Mouse (Mus musculus): ENCODE measurements around the gene Acot1. TPM values are rescaled to one million over a fixed set of nuclear protein-coding genes. Genes with fewer than 3 reads are reported as not detected.
"Not testable (repeated sequence)": the region's sequence is repeated elsewhere in the genome, so short reads cannot be mapped to it uniquely, and the experiment has no call there.

The Acot1 gene
- total and polyA plus RNA-seq, 2 experiments = 24.5 to 26.1 TPM

- 43% methylated on average over 3 of the region's 3 CpGs for WGBS
- H3K4me3 ChIP-seq (ENCODE audit: insufficient read depth, low read depth, low read length) = peak overlapping the region; percentile 62
- H3K36me3 ChIP-seq (ENCODE audit: control insufficient read depth, insufficient read depth, low read length) = peaks cover 8% of the 10 kb centered on the region; the same call in 1 of the 2 replicates
- peak; percentile 93 for DNase-seq (ENCODE audit: extremely low read depth, low read depth, low spot score)
- peaks cover 21% of the 10 kb centered on the region for H3K4me1 ChIP-seq (ENCODE audit: control insufficient read depth, insufficient read depth, low read length)
- no peak for TF ChIP-seq POLR2A (IDR thresholded peaks at IDR 0.05; ENCODE audit: extremely low read depth, insufficient read depth, low read length)
- no peak for TF ChIP-seq CTCF (IDR thresholded peaks at IDR 0.05; ENCODE audit: low read depth, low read length)
- H3K27ac ChIP-seq (replicated peaks; ENCODE audit: insufficient read depth, low read depth, low read length) = peak overlapping the region; percentile 50
- H3K9ac ChIP-seq (ENCODE audit: low read depth, low read length) = peak overlapping the region; percentile 65
- no peaks in the 10 kb centered on the region for H3K27me3 ChIP-seq (ENCODE audit: control insufficient read depth, insufficient read depth, low read length)
- H3K79me2 ChIP-seq (ENCODE audit: control insufficient read depth, insufficient read depth, low read length) = peaks cover 5% of the 10 kb centered on the region; the same call in 1 of the 2 replicates
Measured at GRCm38 (mm10) chr12:84010201-84010600, 911 bp downstream of the Acot1 start.

- Histone ChIP-seq H3K4me1 (ENCODE audit: control insufficient read depth, insufficient read depth, low read length) (peaks cover 21% of the 10 kb centered on the region), H3K4me3 (ENCODE audit: insufficient read depth, low read depth, low read length) (no peak overlapping the region), H3K27me3 (ENCODE audit: control insufficient read depth, insufficient read depth, low read length) (no peaks in the 10 kb centered on the region), H3K9ac (ENCODE audit: low read depth, low read length) (no peak overlapping the region), H3K36me3 (ENCODE audit: control insufficient read depth, insufficient read depth, low read length) (peaks cover 9% of the 10 kb centered on the region; the same call in 1 of the 2 replicates), H3K27ac (replicated peaks; ENCODE audit: insufficient read depth, low read depth, low read length) (no peak overlapping the region), H3K79me2 (ENCODE audit: control insufficient read depth, insufficient read depth, low read length) (peaks cover 5% of the 10 kb centered on the region; the same call in 1 of the 2 replicates)
- TF ChIP-seq POLR2A (IDR thresholded peaks at IDR 0.05; ENCODE audit: extremely low read depth, insufficient read depth, low read length) (no peak), CTCF (IDR thresholded peaks at IDR 0.05; ENCODE audit: low read depth, low read length) (no peak)
- peak; percentile 94 for DNase-seq (ENCODE audit: extremely low read depth, low read depth, low spot score)
- 33% methylated on average over 12 of the region's 12 CpGs for WGBS
Measured at GRCm38 (mm10) chr12:84011251-84012040, 2.2 kb downstream of the Acot1 start.

- Histone ChIP-seq H3K4me1 (ENCODE audit: control insufficient read depth, insufficient read depth, low read length) (peaks cover 21% of the 10 kb centered on the region), H3K27me3 (ENCODE audit: control insufficient read depth, insufficient read depth, low read length) (no peaks in the 10 kb centered on the region), H3K79me2 (ENCODE audit: control insufficient read depth, insufficient read depth, low read length) (peaks cover 5% of the 10 kb centered on the region; the same call in 1 of the 2 replicates), H3K27ac (replicated peaks; ENCODE audit: insufficient read depth, low read depth, low read length) (no peak overlapping the region), H3K9ac (ENCODE audit: low read depth, low read length) (no peak overlapping the region), H3K4me3 (ENCODE audit: insufficient read depth, low read depth, low read length) (no peak overlapping the region), H3K36me3 (ENCODE audit: control insufficient read depth, insufficient read depth, low read length) (peaks cover 11% of the 10 kb centered on the region; the same call in 1 of the 2 replicates)
- no peak for DNase-seq (ENCODE audit: extremely low read depth, low read depth, low spot score)
- 55% methylated on average over 6 of the region's 6 CpGs for WGBS
- peak; percentile 33 for TF ChIP-seq CTCF (IDR thresholded peaks at IDR 0.05; ENCODE audit: low read depth, low read length)
- no peak for TF ChIP-seq POLR2A (IDR thresholded peaks at IDR 0.05; ENCODE audit: extremely low read depth, insufficient read depth, low read length)
Measured at GRCm38 (mm10) chr12:84013130-84013529, 3.8 kb downstream of the Acot1 start.

DNA sequence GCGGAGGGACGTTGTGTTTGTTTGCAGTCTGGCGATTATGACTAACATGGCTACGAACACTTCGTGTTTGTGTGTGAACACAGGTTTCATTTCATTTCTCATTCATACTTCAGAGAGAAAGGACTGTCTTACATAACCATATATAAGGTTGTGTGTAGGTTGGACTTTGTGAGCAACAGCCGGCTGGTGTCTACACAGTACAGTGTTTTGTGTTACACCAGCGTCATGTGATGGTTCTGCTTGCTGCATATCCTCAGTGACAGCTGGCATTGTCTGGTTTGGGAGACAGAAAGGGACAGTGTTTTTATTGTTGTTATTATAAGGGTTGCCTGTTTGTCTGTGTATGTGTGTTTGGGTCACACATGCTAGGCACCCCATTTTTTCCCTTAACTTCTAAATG, 4.4 kb downstream of the Acot1 start:
- no peaks in the 10 kb centered on the region for H3K27me3 ChIP-seq (ENCODE audit: control insufficient read depth, insufficient read depth, low read length)
- peaks cover 5% of the 10 kb centered on the region; the same call in 1 of the 2 replicates for H3K79me2 ChIP-seq (ENCODE audit: control insufficient read depth, insufficient read depth, low read length)
- H3K4me3 ChIP-seq (ENCODE audit: insufficient read depth, low read depth, low read length) = no peak overlapping the region
- WGBS = 92% methylated on average over 7 of the region's 7 CpGs
- H3K9ac ChIP-seq (ENCODE audit: low read depth, low read length) = no peak overlapping the region
- TF ChIP-seq CTCF (IDR thresholded peaks at IDR 0.05; ENCODE audit: low read depth, low read length) (no peak), POLR2A (IDR thresholded peaks at IDR 0.05; ENCODE audit: extremely low read depth, insufficient read depth, low read length) (no peak)
- peaks cover 11% of the 10 kb centered on the region; the same call in 1 of the 2 replicates for H3K36me3 ChIP-seq (ENCODE audit: control insufficient read depth, insufficient read depth, low read length)
- DNase-seq (ENCODE audit: extremely low read depth, low read depth, low spot score) = no peak
- H3K27ac ChIP-seq (replicated peaks; ENCODE audit: insufficient read depth, low read depth, low read length) = no peak overlapping the region
- H3K4me1 ChIP-seq (ENCODE audit: control insufficient read depth, insufficient read depth, low read length) = peaks cover 17% of the 10 kb centered on the region

DNA sequence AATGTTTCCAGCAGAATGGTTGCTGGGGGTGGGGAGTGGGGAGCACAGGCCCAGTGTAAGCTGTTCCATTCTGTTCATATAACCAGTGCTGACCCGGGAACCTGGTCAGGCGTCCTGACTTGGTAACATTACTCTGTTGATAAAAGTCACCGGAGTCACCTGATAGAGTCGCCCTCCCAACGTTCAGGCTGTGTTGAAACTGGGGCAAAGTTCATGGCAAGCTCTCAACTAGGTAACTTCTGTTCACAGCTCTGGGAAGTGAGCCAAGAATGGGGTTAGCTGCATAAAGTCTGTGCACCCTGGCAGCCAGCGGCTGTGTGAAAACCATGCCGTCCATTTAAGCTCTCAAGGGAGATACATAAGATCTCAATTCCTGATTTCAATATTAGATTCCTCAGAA, 11.2 kb downstream of the Acot1 start:
- DNase-seq (ENCODE audit: extremely low read depth, low read depth, low spot score) = peak; percentile 97
- H3K79me2 ChIP-seq (ENCODE audit: control insufficient read depth, insufficient read depth, low read length); H3K27me3 ChIP-seq (ENCODE audit: control insufficient read depth, insufficient read depth, low read length); H3K27ac ChIP-seq (replicated peaks; ENCODE audit: insufficient read depth, low read depth, low read length); H3K4me3 ChIP-seq (ENCODE audit: insufficient read depth, low read depth, low read length); H3K36me3 ChIP-seq (ENCODE audit: control insufficient read depth, insufficient read depth, low read length); H3K9ac ChIP-seq (ENCODE audit: low read depth, low read length); H3K4me1 ChIP-seq (ENCODE audit: control insufficient read depth, insufficient read depth, low read length): not testable (repeated sequence)
- 5% methylated on average over 7 of the region's 7 CpGs for WGBS

GRCm38 (mm10) chr12:84022266-84022665, 13.0 kb downstream of the Acot1 start:
- not testable (repeated sequence) for DNase-seq (ENCODE audit: extremely low read depth, low read depth, low spot score); H3K79me2 ChIP-seq (ENCODE audit: control insufficient read depth, insufficient read depth, low read length); H3K36me3 ChIP-seq (ENCODE audit: control insufficient read depth, insufficient read depth, low read length); H3K27me3 ChIP-seq (ENCODE audit: control insufficient read depth, insufficient read depth, low read length); H3K4me1 ChIP-seq (ENCODE audit: control insufficient read depth, insufficient read depth, low read length); H3K9ac ChIP-seq (ENCODE audit: low read depth, low read length); H3K4me3 ChIP-seq (ENCODE audit: insufficient read depth, low read depth, low read length); H3K27ac ChIP-seq (replicated peaks; ENCODE audit: insufficient read depth, low read depth, low read length)
- 87% methylated on average over 4 of the region's 4 CpGs for whole genome bisulfite sequencing

Data from liver, adult 2 months (tissue).